Mouse (Mus musculus) midbrain, embryonic 14.5 days (tissue): Measurements from ENCODE around the gene Zwilch. TPM values are rescaled to one million over a fixed set of nuclear protein-coding genes. Genes with fewer than 3 reads are reported as not detected.
"Not testable (repeated sequence)": the region's sequence is repeated elsewhere in the genome, so short reads cannot be mapped to it uniquely, and the experiment has no call there.

Experiments
- ATAC-seq: fragments of 200-750 bp; cut with Nextera tagmentation; 2 replicates; pipeline ENCODE4 v1.8.0; 2017; ENCODE audit warnings: moderate number of reproducible peaks, moderate library complexity; ENCODE audit not compliant: low FRiP score, low TSS enrichment
- DNase-seq: peaks from one replicate; pipeline ENCODE4 v3.0.0-alpha.2; 2015
- H3K27ac ChIP-seq: fragments of 300-500 bp; sonication (generic); replicated peaks from 2 replicates; pipeline ENCODE4 v1.5.1; 2014; ENCODE audit warnings: mild to moderate bottlenecking, low read depth, low read length, moderate library complexity
- H3K27me3 ChIP-seq: fragments of 300-500 bp; sonication (generic); 2 replicates; pipeline ENCODE4 v1.6.1; 2014; ENCODE audit warnings: low read length, control low read depth, mixed read lengths; ENCODE audit not compliant: control insufficient read depth, insufficient read depth
- H3K36me3 ChIP-seq: fragments of 300-500 bp; sonication (generic); 2 replicates; pipeline ENCODE4 v1.6.1; 2014; ENCODE audit warnings: low read length, control low read depth; ENCODE audit not compliant: control insufficient read depth, insufficient read depth
- H3K4me1 ChIP-seq: fragments of 300-500 bp; sonication (generic); 2 replicates; pipeline ENCODE4 v1.6.1; 2014; ENCODE audit warnings: mild to moderate bottlenecking, antibody characterized with exemption, low read length, control low read depth; ENCODE audit not compliant: control insufficient read depth, insufficient read depth
- H3K4me2 ChIP-seq: fragments of 300-500 bp; sonication (generic); 2 replicates; pipeline ENCODE4 v1.6.1; 2014; ENCODE audit warnings: mild to moderate bottlenecking, low read length, moderate library complexity
- H3K4me3 ChIP-seq: fragments of 300-500 bp; sonication (generic); replicated peaks from 2 replicates; pipeline ENCODE4 v1.5.1; 2014; ENCODE audit warnings: low read depth, low read length
- H3K9ac ChIP-seq: fragments of 300-500 bp; sonication (generic); replicated peaks from 2 replicates; pipeline ENCODE4 v1.6.1; 2014; ENCODE audit warnings: mild to moderate bottlenecking, low read length, moderate library complexity
- H3K9me3 ChIP-seq: fragments of 300-500 bp; sonication (generic); 2 replicates; pipeline ENCODE4 v1.6.1; 2016; ENCODE audit warnings: low read length, control low read depth, mixed read lengths; ENCODE audit not compliant: control insufficient read depth
- WGBS: fragments of 180-500 bp; shearing (Covaris S2); extraction: QIAGEN DNeasy Blood & Tissue Kit; methylation state at CpG from one replicate; pipeline ENCODE4 v1.1.7; 2014; 5-methylcytosine and 5-hydroxymethylcytosine counted together
- polyA plus RNA-seq: library from polyadenylated mRNA; unstranded; fragments of >200 nt; fragmentation: Nextera tagmentation; extraction: Ambion mirVana; gene quantifications from 2 replicates; pipeline ENCODE4 v1.2.1, GENCODE M21; 2014

Zwilch gene
- polyA plus RNA-seq, 1 experiment from 2014 or later = 6.8 TPM

GRCm38 (mm10) chr9:64125307-64125706 is 47.6 kb downstream of the Zwilch start:
- no peak overlapping the region for H3K9ac ChIP-seq
- H3K4me2 ChIP-seq = no peak overlapping the region
- H3K4me1 ChIP-seq = no peaks in the 10 kb centered on the region
- no peaks in the 10 kb centered on the region for H3K9me3 ChIP-seq
- H3K4me3 ChIP-seq = no peak overlapping the region
- no peak for ATAC-seq
- H3K36me3 ChIP-seq = no peaks in the 10 kb centered on the region
- H3K27me3 ChIP-seq = no peaks in the 10 kb centered on the region
- 72% methylated on average over 3 of the region's 3 CpGs for WGBS
- DNase-seq = no peak
- no peak overlapping the region for H3K27ac ChIP-seq

GRCm38 (mm10) chr9:64124846-64125245 is 48.1 kb downstream of the Zwilch start:
- H3K27ac ChIP-seq = not testable (repeated sequence)

GRCm38 (mm10) chr9:64122601-64123000 is 50.3 kb downstream of the Zwilch start:
- no peak for DNase-seq
- Histone ChIP-seq H3K27me3 (no peaks in the 10 kb centered on the region), H3K4me2 (no peak overlapping the region), H3K36me3 (no peaks in the 10 kb centered on the region), H3K27ac (no peak overlapping the region), H3K4me1 (no peaks in the 10 kb centered on the region), H3K9ac (no peak overlapping the region), H3K4me3 (no peak overlapping the region), H3K9me3 (no peaks in the 10 kb centered on the region)
- 91% methylated on average over 10 of the region's 10 CpGs for WGBS
- ATAC-seq = no peak

More at GRCm38 (mm10) chr9:64124846-64125245, 48.1 kb downstream of the Zwilch start:
- not testable (repeated sequence) for H3K4me1 ChIP-seq, H3K36me3 ChIP-seq, ATAC-seq, DNase-seq, H3K9me3 ChIP-seq, H3K4me3 ChIP-seq, H3K9ac ChIP-seq, H3K4me2 ChIP-seq, H3K27me3 ChIP-seq
- 62% methylated on average over 3 of the region's 3 CpGs for WGBS

- no peak overlapping the region for H3K4me3 ChIP-seq
- WGBS = 47% methylated on average over 11 of the region's 11 CpGs
- ATAC-seq (no peak), DNase-seq (no peak)
- no peak overlapping the region for H3K27ac ChIP-seq
- H3K9me3 ChIP-seq = no peaks in the 10 kb centered on the region
- no peaks in the 10 kb centered on the region for H3K36me3 ChIP-seq
- no peak overlapping the region for H3K9ac ChIP-seq
- H3K4me2 ChIP-seq = no peak overlapping the region
- H3K27me3 ChIP-seq = no peaks in the 10 kb centered on the region
- H3K4me1 ChIP-seq = no peaks in the 10 kb centered on the region
Measured at GRCm38 (mm10) chr9:64120584-64121277, 52.2 kb downstream of the Zwilch start.

DNA sequence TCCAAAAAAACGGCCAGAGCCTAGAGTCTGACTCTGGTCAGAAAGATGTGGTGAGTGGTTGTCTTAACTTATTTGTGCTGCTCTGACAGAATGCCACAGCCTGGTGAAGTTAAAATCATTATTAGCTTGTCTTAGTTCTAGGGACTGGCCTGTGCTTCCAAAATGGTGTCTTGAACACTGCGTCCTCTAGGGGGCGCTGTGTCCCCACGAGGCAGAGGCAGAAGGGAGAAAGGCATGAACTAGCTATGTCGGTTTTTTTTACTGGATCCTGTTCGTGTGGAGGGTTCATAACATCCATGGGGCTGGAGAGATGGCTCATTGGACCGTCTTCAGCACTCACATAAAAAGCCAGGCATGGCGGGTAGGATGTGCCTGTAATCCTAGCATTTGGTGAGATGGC is 53.0 kb downstream of the Zwilch start:
- Histone ChIP-seq H3K27ac (no peak overlapping the region), H3K4me2 (no peak overlapping the region), H3K9me3 (no peaks in the 10 kb centered on the region), H3K27me3 (no peaks in the 10 kb centered on the region), H3K9ac (no peak overlapping the region), H3K4me1 (no peaks in the 10 kb centered on the region), H3K4me3 (no peak overlapping the region), H3K36me3 (no peaks in the 10 kb centered on the region)
- 37% methylated on average over 8 of the region's 8 CpGs for WGBS
- ATAC-seq (no peak), DNase-seq (peak; percentile 35)

DNA sequence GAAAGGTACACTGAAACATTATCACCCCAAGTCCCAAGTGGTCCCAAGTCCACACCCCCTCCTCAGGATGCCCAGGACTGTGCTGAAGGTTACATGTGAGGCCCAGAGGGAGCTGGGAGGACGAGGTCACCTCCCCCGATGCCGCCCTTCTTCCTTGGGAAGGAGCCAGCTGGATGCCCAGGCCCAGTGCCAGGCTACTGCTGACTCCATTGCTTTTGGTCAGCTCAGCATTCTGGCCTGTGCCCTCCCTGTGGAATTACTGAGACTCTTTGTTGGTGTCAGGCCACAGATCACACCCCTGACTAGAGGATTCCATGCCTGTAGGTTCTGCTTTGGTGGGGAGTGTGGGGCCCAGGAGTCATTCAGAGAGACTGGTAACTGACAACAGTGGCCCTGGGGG is 56.0 kb downstream of the Zwilch start, which contains the start of gene Lctl:
TSS of gene Lctl (plus strand) at position 272 of the 400 bp plus-strand sequence.
- Histone ChIP-seq H3K36me3 (no peaks in the 10 kb centered on the region), H3K27ac (no peak within 1 kb of the TSS), H3K27me3 (no peaks in the 10 kb centered on the region), H3K9me3 (no peaks in the 10 kb centered on the region), H3K4me3 (no peak within 1 kb of the TSS), H3K4me1 (no peaks in the 10 kb centered on the region), H3K9ac (no peak within 1 kb of the TSS), H3K4me2 (no peak within 1 kb of the TSS)
- 88% methylated on average over 3 of the region's 3 CpGs for WGBS
- ATAC-seq = no peak
- no peak for DNase-seq

- H3K36me3 ChIP-seq = no peaks in the 10 kb centered on the region
- no peak overlapping the region for H3K4me3 ChIP-seq
- no peak overlapping the region for H3K27ac ChIP-seq
- 90% methylated on average over 6 of the region's 6 CpGs for WGBS
- ATAC-seq (no peak), DNase-seq (no peak)
- H3K9me3 ChIP-seq = no peaks in the 10 kb centered on the region
- no peaks in the 10 kb centered on the region for H3K27me3 ChIP-seq
- no peak overlapping the region for H3K9ac ChIP-seq
- H3K4me2 ChIP-seq = no peak overlapping the region
- no peaks in the 10 kb centered on the region for H3K4me1 ChIP-seq
Measured at GRCm38 (mm10) chr9:64115756-64116155, 57.1 kb downstream of the Zwilch start.

GRCm38 (mm10) chr9:64114646-64115045 is 58.3 kb downstream of the Zwilch start:
- Histone ChIP-seq H3K4me3 (no peak overlapping the region), H3K36me3 (no peaks in the 10 kb centered on the region), H3K9ac (no peak overlapping the region), H3K9me3 (no peaks in the 10 kb centered on the region), H3K4me2 (no peak overlapping the region), H3K4me1 (no peaks in the 10 kb centered on the region), H3K27me3 (no peaks in the 10 kb centered on the region), H3K27ac (no peak overlapping the region)
- WGBS = 49% methylated on average over 2 of the region's 2 CpGs
- no peak for ATAC-seq
- DNase-seq = no peak

DNA sequence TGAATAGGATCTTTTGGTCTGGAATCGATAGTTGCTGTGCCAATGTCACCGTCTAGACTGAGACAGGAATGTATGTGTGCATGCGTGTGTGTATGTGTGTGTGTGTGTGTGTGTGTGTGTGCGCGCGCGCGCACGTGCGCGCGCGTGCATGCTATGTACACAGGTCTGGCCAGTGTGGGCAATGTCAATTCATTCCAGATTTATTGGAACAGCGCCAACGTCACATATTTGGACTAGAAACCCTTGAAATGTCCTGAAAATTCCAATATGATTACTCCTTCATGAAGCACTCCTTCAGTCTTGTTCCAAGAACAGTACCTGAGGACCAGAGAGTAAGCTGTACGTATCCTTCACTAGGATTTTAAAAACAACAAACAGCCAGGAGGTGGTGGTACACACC is 62.4 kb downstream of the Zwilch start:
- H3K4me1 ChIP-seq = no peaks in the 10 kb centered on the region
- no peak for ATAC-seq
- no peak overlapping the region for H3K27ac ChIP-seq
- H3K4me3 ChIP-seq = no peak overlapping the region
- no peak for DNase-seq
- H3K36me3 ChIP-seq = no peaks in the 10 kb centered on the region
- no peaks in the 10 kb centered on the region for H3K27me3 ChIP-seq
- H3K4me2 ChIP-seq = no peak overlapping the region
- H3K9me3 ChIP-seq = no peaks in the 10 kb centered on the region
- WGBS = 96% methylated on average over 16 of the region's 16 CpGs
- no peak overlapping the region for H3K9ac ChIP-seq
